Mouse (Mus musculus) gastrocnemius, postnatal 25 days (tissue): ENCODE measurements around the gene Pde6h. TPM values are rescaled to one million over a fixed set of nuclear protein-coding genes. Genes with fewer than 3 reads are reported as not detected.
"Not testable (repeated sequence)": the region's sequence is repeated elsewhere in the genome, so short reads cannot be mapped to it uniquely, and the experiment has no call there.

Experiments used
- DNase-seq: peaks from one replicate; pipeline ENCODE4 v3.0.0; 2022
- total RNA-seq, 2 experiments: library from RNA; stranded (reverse); gene quantifications; 1 replicate in 1 of 2; 2 replicates in 1 of 2; pipeline ENCODE4 v1.2.3; 2021

The Pde6h gene
- total RNA-seq, 2 experiments from 2014 or later, result not detected

DNA sequence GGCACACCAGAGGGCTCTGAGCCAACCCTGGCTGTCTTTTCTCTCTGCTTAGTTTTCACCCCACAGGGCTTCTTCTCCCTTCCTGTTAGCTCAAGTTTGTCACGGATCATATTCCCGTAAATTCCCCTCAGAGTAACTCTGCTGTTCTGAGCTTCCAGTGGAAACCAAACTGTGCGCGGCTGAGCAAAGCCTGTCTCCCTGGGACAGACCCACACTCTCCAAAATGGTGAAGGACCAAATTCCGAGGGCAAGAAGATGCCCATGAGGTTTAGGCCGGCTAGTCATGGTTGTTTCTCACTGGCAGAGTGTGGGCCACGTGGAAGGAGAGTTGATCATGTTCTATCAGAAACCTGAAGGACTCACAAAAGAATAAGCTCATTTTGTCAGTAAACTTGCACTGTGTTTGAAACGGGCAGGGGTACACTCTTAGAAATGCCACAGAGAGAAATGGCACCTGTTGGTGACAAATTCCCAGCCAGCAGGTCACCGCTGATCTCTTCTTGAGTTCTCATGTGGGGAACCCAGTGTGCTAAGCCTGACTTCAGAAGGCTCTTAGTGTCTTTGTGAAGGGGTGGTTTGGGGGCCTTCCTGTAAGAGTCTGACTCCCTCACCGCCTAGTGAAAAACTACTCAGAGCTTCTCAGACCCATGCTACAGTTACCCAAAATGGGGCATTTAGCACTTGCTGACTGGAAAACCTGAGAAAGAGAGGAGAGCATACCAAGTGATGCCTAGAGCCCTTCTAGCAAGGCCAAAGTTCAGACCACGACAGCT lies 16.7 kb downstream of the Pde6h start:
- DNase-seq, result no peak

DNA sequence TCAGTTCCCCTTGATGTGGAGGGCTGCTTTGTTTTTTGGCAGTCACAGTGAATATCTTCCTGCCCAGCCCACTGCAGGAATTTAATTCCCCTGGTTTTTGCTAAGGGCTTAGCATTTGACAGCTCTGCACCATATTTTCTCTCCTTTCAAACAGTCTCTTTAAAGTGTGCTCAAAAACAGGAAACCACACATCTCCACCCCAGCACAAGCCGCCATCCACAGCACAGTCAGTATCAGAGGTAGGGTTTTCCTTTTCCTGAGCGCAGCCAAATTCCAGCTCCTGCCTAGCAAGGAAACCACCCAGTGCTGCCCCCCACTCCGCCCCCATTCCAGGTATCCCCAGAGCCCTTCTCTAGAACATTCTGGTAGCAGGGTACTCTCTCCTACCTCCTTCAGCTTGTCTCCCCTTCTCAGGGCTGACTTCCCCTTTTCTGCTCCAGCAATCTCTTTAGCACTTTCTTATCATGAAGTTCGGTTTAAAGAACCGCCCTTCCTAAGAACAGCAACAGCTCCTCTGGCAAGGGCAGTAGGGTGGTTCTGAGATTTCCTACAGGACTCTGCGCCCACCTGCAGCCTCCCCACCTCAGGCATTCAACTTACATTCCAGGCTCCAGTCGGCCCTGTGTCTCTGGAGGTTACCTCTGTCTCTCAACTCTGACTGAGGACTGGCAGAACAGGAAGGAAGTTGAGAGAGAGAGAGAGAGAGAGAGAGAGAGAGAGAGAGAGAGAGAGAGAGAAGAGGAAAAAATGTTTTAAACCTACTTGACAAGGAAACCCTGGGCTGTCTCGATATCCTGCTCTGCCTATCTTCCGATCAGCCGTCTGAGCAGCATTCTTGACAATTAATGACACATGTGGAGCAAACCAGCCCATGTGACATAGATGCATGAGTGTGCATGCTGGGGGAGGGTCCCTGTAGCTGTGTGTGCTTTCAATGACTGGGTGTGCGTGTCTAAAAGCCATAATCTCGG lies 17.7 kb downstream of the Pde6h start, which contains the start of gene Arhgdib:
TSS of gene Arhgdib (minus strand) at position 849 of the 971 bp plus-strand sequence.
- DNase-seq, result no peak

DNA sequence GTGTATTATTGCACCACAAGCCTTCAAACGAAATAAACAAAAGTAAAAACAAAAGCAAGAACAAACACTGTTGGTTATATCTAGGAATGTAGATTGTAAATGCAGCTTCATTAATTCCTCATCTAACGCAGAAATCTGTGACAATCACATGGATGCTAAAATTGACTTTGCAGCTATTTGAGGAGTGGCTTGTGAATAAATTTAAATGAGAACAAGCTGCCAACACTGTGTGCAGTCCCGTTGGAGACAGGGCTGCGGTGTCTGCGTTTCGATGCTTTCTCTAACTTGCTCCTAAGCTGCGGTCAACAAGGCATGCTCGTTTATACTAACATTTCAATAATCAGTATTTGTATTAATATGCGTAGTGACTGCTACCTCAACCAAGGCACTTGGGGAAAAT lies 18.6 kb downstream of the Pde6h start:
- no peak for DNase-seq

DNA sequence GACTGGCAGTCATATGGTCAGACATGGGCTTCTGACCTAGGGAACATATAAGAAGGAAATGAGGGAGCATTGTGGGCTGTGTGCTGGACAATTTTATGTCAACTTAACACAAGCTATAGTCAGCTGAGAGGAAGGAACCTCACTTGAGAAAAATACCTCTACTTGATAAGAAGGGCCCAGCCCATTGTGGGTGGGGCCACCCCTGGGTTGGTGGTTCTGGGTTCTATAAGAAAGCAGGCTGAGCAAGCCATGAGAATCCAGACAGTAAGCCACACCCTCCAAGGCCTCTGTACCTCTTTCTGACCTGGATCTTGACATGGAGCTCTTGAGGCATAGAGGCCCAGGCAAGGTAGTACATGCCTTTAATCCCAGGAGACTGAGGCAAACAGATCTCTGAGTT lies 19.8 kb downstream of the Pde6h start:
- DNase-seq, result no peak

DNA sequence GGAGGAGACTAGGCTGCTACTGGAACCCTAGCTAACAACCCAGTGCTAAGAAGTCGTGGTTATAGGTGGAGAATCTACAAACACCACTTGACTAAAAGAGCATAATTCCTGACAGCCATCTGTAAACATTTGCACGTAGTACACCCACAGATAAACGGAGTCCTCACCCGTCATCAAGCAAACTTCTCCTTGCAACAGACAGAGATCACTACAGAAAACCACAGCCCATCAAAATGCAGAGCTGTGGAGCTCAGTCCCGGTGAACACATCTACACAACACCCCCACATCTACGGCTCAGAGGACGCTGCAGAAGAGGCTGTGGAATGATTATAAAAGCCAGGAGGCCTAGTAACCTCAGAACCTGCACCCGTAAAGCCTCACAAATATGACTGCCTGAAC lies 20.9 kb downstream of the Pde6h start:
- no peak for DNase-seq

DNA sequence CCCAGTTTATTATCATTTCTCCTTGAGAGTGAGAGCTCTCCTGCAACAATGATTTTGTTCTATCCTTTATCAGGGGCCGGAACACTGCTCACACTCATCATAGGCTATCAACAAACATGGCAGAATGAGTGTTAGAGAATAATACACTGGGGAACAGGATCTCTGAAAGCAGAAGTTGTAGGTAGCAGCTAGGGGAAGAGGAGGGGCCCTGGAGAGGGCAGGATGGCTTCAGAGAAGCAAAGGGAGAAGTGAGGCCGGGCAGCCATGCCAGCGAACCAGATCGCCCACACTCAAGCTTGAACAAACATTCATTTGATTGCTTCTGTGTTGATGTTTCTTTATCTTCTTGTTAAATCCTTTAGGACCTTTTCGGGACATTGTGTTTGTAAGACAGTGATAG lies 22.6 kb downstream of the Pde6h start:
- no peak for DNase-seq

DNA sequence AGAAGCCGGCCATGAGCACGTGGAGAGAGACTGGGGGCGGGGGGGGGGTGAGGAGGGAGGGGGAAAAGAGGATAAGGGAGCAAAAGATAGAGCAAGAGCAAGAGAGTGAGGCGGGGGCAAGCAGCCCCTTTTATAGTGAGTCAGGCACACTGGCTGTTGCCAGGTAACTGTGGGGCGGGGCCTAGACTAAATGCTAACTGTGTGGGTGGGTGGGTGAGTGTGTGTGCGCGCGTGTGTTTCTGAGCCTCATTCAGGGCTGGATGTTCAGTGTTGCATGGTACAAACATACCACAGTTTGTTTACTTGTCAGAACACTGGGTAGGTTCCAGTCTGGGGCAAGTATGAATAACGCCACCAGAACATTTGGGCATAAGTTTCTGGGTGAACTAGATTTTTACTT lies 23.3 kb downstream of the Pde6h start:
- no peak for DNase-seq

DNA sequence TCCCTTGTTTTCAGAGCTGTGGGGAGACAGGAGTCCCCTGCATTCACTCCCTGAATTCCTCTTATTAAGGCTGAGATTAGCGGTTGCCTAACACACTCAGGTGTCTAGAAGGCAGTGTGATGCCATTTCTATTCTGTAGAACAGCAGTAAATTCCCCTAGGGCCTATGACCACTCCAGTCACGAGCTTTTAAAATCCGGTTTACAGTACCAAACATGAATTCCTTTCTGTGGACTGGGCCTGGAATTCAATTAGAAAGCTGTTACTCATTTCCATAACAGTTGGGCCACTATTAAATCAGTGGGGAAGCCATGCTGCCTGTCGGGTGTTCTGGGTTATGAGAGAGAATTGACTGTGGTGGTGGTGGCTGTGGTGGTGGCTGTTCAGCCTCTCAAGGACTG lies 24.1 kb downstream of the Pde6h start:
- DNase-seq, result no peak

DNA sequence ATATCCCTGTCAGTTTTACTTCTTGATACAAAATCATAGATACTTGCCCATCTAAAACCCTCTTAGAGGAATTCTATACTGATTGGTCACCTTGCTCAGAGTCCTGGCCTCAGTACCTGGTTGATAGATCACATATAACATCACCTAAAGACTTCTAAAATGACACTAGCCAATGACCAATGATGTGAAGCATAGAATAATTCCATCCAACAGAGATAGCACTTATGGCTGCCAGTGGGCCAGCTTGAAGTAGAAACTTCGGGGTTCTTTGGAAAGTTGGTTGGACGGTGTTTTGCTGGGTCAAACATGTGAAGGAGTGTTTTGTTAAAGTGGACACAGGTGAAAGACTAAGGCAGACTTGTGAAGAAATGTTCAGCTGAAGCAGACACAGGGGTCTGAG lies 26.5 kb downstream of the Pde6h start:
- no peak for DNase-seq

DNA sequence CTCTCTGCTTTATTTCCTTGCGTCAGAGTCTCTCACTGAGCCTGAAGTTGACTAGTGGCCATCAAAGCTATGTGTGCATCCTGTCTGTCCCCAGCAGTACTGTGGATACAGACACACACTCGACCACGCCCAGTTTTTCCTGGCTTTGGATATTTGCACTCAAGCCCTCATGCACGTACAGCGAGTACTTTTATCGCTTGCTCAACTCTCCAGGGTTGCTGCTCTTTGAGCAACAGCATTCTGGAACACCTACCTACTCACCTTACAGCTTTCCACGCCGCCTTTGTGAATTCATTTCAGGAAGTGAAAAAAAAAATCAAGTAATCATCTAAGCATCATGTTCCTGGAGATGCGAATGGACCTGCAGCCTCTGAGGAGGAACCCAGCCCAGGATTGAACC lies 29.3 kb downstream of the Pde6h start:
- no peak for DNase-seq

DNA sequence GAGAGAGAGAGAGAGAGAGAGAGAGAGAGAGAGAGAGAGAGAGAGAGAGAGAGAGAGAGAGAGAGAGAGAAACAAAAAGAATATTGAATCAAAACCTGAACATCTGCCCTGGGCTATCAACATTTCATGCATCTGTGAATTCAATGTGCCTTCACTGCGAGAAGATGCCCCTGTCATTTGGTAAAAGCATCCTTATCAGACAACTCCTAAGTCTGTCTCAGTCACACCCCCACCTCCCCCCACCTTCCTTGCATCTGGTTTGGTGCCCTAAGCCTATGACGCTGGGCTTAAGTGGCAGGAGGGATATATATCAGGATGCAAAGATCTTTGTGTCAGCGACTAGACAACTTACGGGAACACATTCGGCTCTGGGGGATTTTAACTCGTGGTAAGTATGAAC lies 30.6 kb downstream of the Pde6h start:
- DNase-seq, result no peak

DNA sequence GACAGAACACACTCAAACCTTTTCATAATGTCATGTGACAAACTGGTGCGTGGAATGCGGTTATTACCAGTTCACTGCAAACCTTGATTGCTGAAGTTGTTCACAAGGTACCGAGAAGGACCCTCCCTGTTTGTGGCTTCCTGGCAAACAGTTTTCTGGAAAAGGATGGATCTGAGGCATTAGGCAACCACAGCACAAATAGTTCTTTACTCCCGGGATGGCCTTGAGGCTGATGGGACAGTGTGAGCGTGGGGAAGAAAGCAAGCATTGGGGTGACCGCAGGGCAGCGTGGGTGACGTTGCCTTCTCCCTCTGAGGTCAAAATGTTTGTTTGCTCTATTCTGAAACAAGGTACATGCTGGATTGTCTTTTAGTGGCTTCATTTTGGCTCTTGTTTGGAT lies 31.1 kb downstream of the Pde6h start:
- DNase-seq, result no peak

DNA sequence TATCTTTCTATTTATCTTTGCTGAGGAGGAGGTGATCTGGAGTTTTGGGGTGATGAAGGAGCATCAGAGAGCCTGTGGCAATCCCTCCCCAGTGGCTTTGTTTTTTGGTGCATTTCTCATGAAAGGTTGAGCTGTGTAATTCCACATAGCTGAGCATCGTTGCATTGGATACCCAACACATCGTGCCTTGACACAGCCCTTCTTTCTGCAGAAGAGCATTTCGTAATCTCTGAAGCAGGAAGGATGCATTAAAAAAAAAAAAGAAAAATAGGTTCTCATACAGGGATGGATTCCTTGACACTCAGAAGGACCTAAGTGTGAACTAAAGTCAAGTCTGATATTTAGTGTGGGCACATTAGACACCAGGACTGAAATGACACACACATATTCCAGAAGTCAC lies 31.6 kb downstream of the Pde6h start:
- no peak for DNase-seq

DNA sequence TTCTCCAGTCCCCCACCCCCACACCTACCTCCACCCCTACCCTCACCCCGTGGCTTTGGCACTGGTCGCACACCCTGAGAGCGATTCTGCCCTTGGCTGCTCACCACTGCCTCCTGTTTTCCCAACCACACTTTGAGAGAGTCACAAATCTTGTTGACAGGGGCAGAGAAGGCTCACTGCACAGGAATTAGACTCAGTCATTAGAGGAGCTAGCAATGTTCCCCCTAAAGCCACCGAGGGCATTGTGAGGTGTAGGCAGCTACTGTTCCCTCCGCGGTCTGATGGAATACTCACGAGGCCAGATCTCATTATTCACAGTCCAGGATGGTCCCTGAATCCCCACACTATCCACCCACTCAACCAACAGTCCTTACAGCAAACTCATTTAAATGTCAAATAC lies 33.4 kb downstream of the Pde6h start:
- no peak for DNase-seq

DNA sequence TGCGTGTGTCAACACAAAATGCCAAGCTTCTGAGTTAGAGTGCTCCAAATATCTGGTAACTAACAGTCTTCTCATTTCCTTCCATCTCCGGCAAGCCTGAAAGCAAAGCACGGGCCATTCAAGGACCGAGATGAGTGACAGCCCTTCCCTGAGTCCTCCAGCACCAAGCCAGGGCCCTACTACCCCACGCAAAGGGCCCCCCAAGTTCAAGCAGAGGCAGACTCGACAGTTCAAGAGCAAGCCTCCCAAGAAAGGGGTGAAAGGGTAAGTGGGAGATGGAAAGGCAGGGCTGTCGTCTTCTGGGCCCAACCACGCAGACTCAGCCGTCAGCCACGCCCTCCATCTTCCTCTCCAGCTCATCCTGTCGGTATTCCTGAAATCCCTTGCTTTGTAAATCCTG lies 35.5 kb downstream of the Pde6h start:
- no peak for DNase-seq

DNA sequence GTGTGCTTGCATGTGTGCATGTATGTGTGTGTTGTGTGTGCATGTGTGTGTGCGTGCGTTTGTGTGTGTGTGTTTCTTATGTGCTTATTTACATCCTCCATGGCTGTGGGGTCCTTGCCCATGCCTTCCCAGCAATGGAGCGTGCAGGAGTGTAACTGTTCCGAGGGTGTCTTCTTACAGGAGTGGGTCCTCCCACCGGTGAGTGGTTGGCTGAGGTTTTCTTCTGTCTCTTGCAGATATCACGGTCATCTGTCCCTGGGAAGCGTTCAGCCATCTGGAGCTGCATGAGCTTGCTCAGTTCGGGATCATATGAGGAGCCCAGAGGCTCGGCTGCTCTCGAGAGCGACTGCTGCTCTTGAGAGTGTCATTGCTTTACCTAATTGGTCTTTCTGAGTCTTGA lies 39.3 kb downstream of the Pde6h start:
- DNase-seq, result no peak

DNA sequence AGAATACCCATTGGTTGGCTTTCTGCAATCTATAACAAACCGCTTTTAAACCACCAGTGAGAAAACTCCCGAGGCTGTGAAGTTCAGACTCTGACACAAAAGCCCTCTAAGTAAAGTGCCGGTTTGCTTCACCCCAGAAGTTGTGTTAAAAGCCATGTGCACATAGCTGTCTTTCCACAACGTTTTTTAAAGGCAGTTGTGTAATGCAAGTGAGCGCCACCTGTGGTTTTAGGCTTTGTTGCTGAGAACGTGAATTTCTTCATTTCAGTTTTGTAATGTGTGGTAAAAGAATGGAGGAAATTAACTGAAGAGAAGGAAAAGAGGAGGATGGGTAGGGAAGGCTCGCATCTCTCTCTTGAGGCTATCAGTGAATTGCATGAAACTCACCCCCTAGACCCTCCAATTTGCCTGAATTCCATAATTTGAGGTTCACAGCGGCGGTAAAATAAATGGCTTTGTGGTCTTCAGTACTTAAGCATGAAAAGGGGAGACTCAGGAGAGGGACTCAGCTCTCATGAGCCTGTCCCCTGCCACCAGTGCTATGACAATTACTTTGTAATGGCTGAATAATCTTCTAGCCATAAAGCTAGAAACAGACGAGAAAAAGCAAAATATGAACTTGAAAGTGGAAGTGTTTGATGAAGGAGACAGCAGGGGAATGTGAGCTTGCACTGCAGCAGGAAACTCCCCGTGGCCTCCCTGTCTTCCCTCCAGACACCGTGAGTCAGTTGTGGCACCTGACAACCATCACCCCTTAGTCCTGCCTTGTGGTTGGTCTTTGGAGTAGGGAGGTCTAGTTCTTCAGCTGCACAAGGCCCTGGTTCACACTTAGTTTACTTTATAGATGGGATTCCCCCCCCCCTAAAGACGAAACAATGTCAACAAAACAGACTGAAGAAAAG lies 41.2 kb downstream of the Pde6h start:
- DNase-seq, result no peak

DNA sequence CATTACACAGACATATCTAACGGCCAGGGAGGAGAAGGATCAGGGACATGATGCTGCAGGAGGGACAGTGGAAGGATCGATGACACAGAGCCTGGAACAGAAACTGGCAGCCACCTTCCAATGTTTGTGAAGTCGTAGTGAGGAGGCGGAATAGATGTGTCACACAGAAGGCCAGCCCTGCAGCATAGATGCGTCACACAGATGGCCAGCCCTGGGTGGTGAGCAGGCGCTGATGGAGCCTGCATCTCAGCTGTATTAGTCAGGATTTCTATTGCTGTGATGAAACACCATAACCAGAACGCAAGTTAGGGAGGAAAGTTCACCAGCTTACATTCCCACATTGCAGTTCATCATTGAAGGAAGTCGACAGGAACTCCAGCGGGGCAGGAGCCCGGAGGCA lies 42.3 kb downstream of the Pde6h start:
- DNase-seq, result no peak

DNA sequence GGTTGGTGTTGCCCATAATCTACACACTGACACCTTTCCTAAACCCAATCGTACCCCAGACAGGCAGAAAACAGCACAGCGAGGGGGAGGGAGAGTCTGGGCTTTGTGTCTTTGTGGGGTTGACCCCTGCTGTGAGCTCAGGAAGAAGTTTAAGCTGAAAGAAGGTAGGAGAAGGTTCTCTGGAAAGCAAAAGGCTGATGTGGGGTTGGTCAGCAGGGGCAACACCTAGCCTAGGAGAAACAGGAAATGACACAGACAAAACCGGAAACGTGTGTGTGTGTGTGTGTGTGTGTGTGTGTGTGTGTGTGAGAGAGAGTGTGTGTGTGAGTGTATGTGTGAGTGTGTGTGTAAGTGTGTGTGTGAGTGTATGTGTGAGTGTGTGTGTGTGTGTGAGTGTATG lies 43.8 kb downstream of the Pde6h start:
- DNase-seq, result no peak

DNA sequence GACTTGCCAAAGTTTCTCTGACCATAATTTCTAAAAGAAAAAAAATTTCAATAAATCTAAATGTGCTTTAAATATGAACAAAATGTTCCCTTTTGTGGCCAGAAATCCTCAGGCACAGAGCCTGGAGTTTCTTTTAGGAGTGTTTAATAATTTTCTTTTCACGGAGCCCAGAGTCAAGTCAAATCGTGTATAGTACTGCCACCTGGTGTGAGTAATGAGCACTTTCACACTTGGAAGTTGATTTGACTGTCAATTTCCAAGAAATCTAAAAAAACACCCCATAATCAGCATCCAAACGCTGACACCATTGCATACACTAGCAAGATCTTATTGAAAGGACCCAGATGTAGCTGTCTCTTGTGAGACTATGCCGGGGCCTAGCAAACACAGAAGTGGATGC lies 45.2 kb downstream of the Pde6h start:
- not testable (repeated sequence) for DNase-seq

DNA sequence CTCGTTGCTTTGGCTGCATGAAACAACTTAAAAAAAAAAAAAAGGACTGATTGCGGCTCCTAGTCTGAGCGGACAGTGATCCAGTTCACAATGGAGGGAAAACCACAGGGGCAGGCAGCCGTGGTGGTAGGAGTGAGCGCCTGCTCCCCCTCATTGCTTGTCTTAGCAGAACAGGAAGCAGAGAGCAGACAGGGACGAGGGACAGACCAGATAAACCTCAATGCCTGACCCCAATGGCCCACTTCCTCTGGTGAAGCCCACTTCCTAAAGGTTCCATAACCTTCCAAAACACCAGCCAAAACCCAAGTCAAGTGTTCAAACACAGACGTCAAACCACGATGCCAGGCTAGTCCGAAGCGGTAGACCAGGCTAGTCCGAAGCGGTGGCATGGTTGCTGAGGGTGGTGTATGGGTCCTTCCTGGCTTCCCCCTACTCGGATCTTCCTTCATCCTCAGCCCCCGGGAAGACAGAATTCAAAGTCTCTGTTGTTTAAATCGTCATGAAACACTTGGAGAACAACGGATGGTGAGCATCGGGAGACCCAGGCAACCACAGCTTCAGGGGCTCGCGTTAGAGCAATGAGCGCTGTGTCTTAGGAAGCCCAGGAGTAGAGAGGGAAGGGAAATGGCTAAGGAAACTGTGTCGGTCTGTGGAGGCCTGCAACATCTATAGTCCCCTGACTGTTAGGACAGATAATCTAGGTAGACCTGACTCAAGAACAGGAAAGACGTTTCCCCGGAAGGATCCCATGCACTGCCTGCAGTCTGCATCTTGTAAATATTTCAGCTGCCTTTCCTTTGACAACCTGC lies 55.8 kb downstream of the Pde6h start:
- DNase-seq, result no peak
